Mouse (Mus musculus): ENCODE data around the gene Acadm. TPM values are rescaled to one million over a fixed set of nuclear protein-coding genes. Genes with fewer than 3 reads are reported as not detected.

Acadm gene
- polyA plus RNA-seq, 1 experiment = 59.9 TPM

GRCm38 (mm10) chr3:153889188-153889781, 55.1 kb downstream of the Acadm start:
- DNase-seq (ENCODE audit: low read depth) = no peak
- no peak for TF ChIP-seq POLR2A (IDR thresholded peaks at IDR 0.05; ENCODE audit: borderline replicate concordance, extremely low read depth, insufficient read depth, insufficient read length, poor library complexity, severe bottlenecking)
- TF ChIP-seq CTCF (IDR thresholded peaks at IDR 0.05; ENCODE audit: borderline replicate concordance, extremely low read depth, insufficient read depth, insufficient read length) = no peak

GRCm38 (mm10) chr3:153888141-153888540, 56.3 kb downstream of the Acadm start:
- TF ChIP-seq CTCF (IDR thresholded peaks at IDR 0.05; ENCODE audit: borderline replicate concordance, extremely low read depth, insufficient read depth, insufficient read length) (no peak), POLR2A (IDR thresholded peaks at IDR 0.05; ENCODE audit: borderline replicate concordance, extremely low read depth, insufficient read depth, insufficient read length, poor library complexity, severe bottlenecking) (no peak)
- DNase-seq (ENCODE audit: low read depth) = no peak

DNA sequence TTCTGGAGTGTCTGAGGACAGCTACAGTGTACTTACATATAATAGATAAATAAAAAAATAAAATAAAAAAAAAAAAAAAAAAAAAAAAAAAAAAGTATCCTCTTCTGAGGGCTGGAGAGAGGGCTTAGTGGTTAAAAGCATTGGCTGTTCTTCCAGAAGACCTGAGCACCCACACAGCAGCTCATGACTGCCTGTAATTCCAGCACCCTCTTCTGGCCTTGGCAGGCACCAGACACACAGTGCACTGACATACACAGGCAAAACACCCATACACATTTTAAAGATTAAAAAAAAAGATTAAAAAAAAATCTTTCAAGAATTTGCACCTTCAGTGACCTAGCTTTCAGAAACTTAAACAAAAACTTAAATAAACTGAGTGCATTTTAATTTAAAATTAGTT, 58.1 kb downstream of the Acadm start:
- DNase-seq (ENCODE audit: low read depth) = peak; percentile 23
- TF ChIP-seq CTCF (IDR thresholded peaks at IDR 0.05; ENCODE audit: borderline replicate concordance, extremely low read depth, insufficient read depth, insufficient read length) (peak; percentile 20; the same call in 1 of the 2 replicates), POLR2A (IDR thresholded peaks at IDR 0.05; ENCODE audit: borderline replicate concordance, extremely low read depth, insufficient read depth, insufficient read length, poor library complexity, severe bottlenecking) (no peak)

Other genes with a start within 250 kb of the Acadm start
- gene St6galnac3, start 219.5 kb downstream of the Acadm start, polyA plus RNA-seq (2012; rRNA removed) = 9.5 and 15.6 TPM in 2 replicates
- 0.08 TPM in 1 of 2 replicates, not detected in the other for gene Asb17, start 100.4 kb downstream of the Acadm start, polyA plus RNA-seq (2012; rRNA removed)
- gene Msh4, start 38.5 kb downstream of the Acadm start, polyA plus RNA-seq (2012; rRNA removed) = 0.11 and 0.22 TPM in 2 replicates
- gene Rabggtb, start 31.6 kb downstream of the Acadm start, polyA plus RNA-seq (2012; rRNA removed) = 65.9 and 84.1 TPM in 2 replicates
- 16.0 and 19.6 TPM in 2 replicates for gene Slc44a5, start 28.8 kb upstream of the Acadm start, polyA plus RNA-seq (2012; rRNA removed)

Measured in brain, embryonic 14.5 days (tissue).